Mouse (Mus musculus): ENCODE results near the gene Dclk1. TPM values are rescaled to one million over a fixed set of nuclear protein-coding genes. Genes with fewer than 3 reads are reported as not detected.

The Dclk1 gene
- polyA plus RNA-seq, 1 experiment, result not detected

GRCm38 (mm10) chr3:55415527-55415950 is 173.4 kb downstream of the Dclk1 start:
- Histone ChIP-seq H3K27me3 (ENCODE audit: control insufficient read depth) (no peaks in the 10 kb centered on the region), H3K36me3 (ENCODE audit: control insufficient read depth) (no peaks in the 10 kb centered on the region), H3K4me3 (replicated peaks) (no peak overlapping the region), H3K4me1 (ENCODE audit: control insufficient read depth) (no peaks in the 10 kb centered on the region), H3K9me3 (ENCODE audit: control insufficient read depth, low read length) (no peaks in the 10 kb centered on the region)
- TF ChIP-seq TAL1 (IDR thresholded peaks at IDR 0.05; ENCODE audit: low read length) (no peak), GATA1 (IDR thresholded peaks at IDR 0.05; ENCODE audit: low read length) (no peak)

GRCm38 (mm10) chr3:55418845-55419244 is 176.7 kb downstream of the Dclk1 start:
- TF ChIP-seq TAL1 (IDR thresholded peaks at IDR 0.05; ENCODE audit: low read length) (no peak), GATA1 (IDR thresholded peaks at IDR 0.05; ENCODE audit: low read length) (no peak)
- Histone ChIP-seq H3K27me3 (ENCODE audit: control insufficient read depth) (no peaks in the 10 kb centered on the region), H3K4me3 (replicated peaks) (no peak overlapping the region), H3K9me3 (ENCODE audit: control insufficient read depth, low read length) (no peaks in the 10 kb centered on the region), H3K4me1 (ENCODE audit: control insufficient read depth) (no peaks in the 10 kb centered on the region), H3K36me3 (ENCODE audit: control insufficient read depth) (no peaks in the 10 kb centered on the region)

- no peak for TF ChIP-seq TAL1 (IDR thresholded peaks at IDR 0.05; ENCODE audit: low read length)
- no peak for TF ChIP-seq GATA1 (IDR thresholded peaks at IDR 0.05; ENCODE audit: low read length)
- no peaks in the 10 kb centered on the region for H3K27me3 ChIP-seq (ENCODE audit: control insufficient read depth)
- H3K4me3 ChIP-seq (replicated peaks), result no peak overlapping the region
- no peaks in the 10 kb centered on the region for H3K4me1 ChIP-seq (ENCODE audit: control insufficient read depth)
- no peaks in the 10 kb centered on the region for H3K36me3 ChIP-seq (ENCODE audit: control insufficient read depth)
- no peaks in the 10 kb centered on the region for H3K9me3 ChIP-seq (ENCODE audit: control insufficient read depth, low read length)
Measured at GRCm38 (mm10) chr3:55419334-55419733, 177.2 kb downstream of the Dclk1 start.

- H3K9me3 ChIP-seq (ENCODE audit: control insufficient read depth, low read length), result no peaks in the 10 kb centered on the region
- H3K36me3 ChIP-seq (ENCODE audit: control insufficient read depth), result no peaks in the 10 kb centered on the region
- H3K27me3 ChIP-seq (ENCODE audit: control insufficient read depth), result no peaks in the 10 kb centered on the region
- no peak for TF ChIP-seq TAL1 (IDR thresholded peaks at IDR 0.05; ENCODE audit: low read length)
- TF ChIP-seq GATA1 (IDR thresholded peaks at IDR 0.05; ENCODE audit: low read length), result no peak
- no peaks in the 10 kb centered on the region for H3K4me1 ChIP-seq (ENCODE audit: control insufficient read depth)
- no peak overlapping the region for H3K4me3 ChIP-seq (replicated peaks)
Measured at GRCm38 (mm10) chr3:55420436-55421083, 178.4 kb downstream of the Dclk1 start.

- Histone ChIP-seq H3K36me3 (ENCODE audit: control insufficient read depth) (no peaks in the 10 kb centered on the region), H3K4me1 (ENCODE audit: control insufficient read depth) (no peaks in the 10 kb centered on the region), H3K27me3 (ENCODE audit: control insufficient read depth) (no peaks in the 10 kb centered on the region), H3K4me3 (replicated peaks) (no peak overlapping the region), H3K9me3 (ENCODE audit: control insufficient read depth, low read length) (no peaks in the 10 kb centered on the region)
- TF ChIP-seq GATA1 (IDR thresholded peaks at IDR 0.05; ENCODE audit: low read length) (no peak), TAL1 (IDR thresholded peaks at IDR 0.05; ENCODE audit: low read length) (no peak)
Measured at GRCm38 (mm10) chr3:55423640-55424397, 181.7 kb downstream of the Dclk1 start.

- H3K4me1 ChIP-seq (ENCODE audit: control insufficient read depth), result no peaks in the 10 kb centered on the region
- H3K4me3 ChIP-seq (replicated peaks), result no peak overlapping the region
- H3K27me3 ChIP-seq (ENCODE audit: control insufficient read depth), result no peaks in the 10 kb centered on the region
- TF ChIP-seq TAL1 (IDR thresholded peaks at IDR 0.05; ENCODE audit: low read length) (no peak), GATA1 (IDR thresholded peaks at IDR 0.05; ENCODE audit: low read length) (no peak)
- H3K9me3 ChIP-seq (ENCODE audit: control insufficient read depth, low read length), result peaks cover 4% of the 10 kb centered on the region
- no peaks in the 10 kb centered on the region for H3K36me3 ChIP-seq (ENCODE audit: control insufficient read depth)
Measured at GRCm38 (mm10) chr3:55430022-55430549, 187.9 kb downstream of the Dclk1 start.

GRCm38 (mm10) chr3:55431223-55431622 is 189.1 kb downstream of the Dclk1 start:
- Histone ChIP-seq H3K36me3 (ENCODE audit: control insufficient read depth) (no peaks in the 10 kb centered on the region), H3K27me3 (ENCODE audit: control insufficient read depth) (no peaks in the 10 kb centered on the region), H3K4me3 (replicated peaks) (no peak overlapping the region), H3K9me3 (ENCODE audit: control insufficient read depth, low read length) (peaks cover 4% of the 10 kb centered on the region), H3K4me1 (ENCODE audit: control insufficient read depth) (no peaks in the 10 kb centered on the region)
- TF ChIP-seq TAL1 (IDR thresholded peaks at IDR 0.05; ENCODE audit: low read length), result no peak
- no peak for TF ChIP-seq GATA1 (IDR thresholded peaks at IDR 0.05; ENCODE audit: low read length)

GRCm38 (mm10) chr3:55434276-55434675 is 192.1 kb downstream of the Dclk1 start:
- H3K9me3 ChIP-seq (ENCODE audit: control insufficient read depth, low read length), result peaks cover 4% of the 10 kb centered on the region
- H3K36me3 ChIP-seq (ENCODE audit: control insufficient read depth), result no peaks in the 10 kb centered on the region
- no peaks in the 10 kb centered on the region for H3K27me3 ChIP-seq (ENCODE audit: control insufficient read depth)
- no peak overlapping the region for H3K4me3 ChIP-seq (replicated peaks)
- TF ChIP-seq TAL1 (IDR thresholded peaks at IDR 0.05; ENCODE audit: low read length), result no peak
- no peak for TF ChIP-seq GATA1 (IDR thresholded peaks at IDR 0.05; ENCODE audit: low read length)
- no peaks in the 10 kb centered on the region for H3K4me1 ChIP-seq (ENCODE audit: control insufficient read depth)

- no peak for TF ChIP-seq GATA1 (IDR thresholded peaks at IDR 0.05; ENCODE audit: low read length)
- no peak for TF ChIP-seq TAL1 (IDR thresholded peaks at IDR 0.05; ENCODE audit: low read length)
- H3K36me3 ChIP-seq (ENCODE audit: control insufficient read depth), result no peaks in the 10 kb centered on the region
Measured at GRCm38 (mm10) chr3:55438824-55439446, 196.8 kb downstream of the Dclk1 start.

More at GRCm38 (mm10) chr3:55438824-55439446, 196.8 kb downstream of the Dclk1 start:
- no peaks in the 10 kb centered on the region for H3K4me1 ChIP-seq (ENCODE audit: control insufficient read depth)
- no peak overlapping the region for H3K4me3 ChIP-seq (replicated peaks)
- H3K9me3 ChIP-seq (ENCODE audit: control insufficient read depth, low read length), result no peaks in the 10 kb centered on the region
- no peaks in the 10 kb centered on the region for H3K27me3 ChIP-seq (ENCODE audit: control insufficient read depth)

Measured in erythroblast, embryonic 14.5 days (primary cell).